Mouse (Mus musculus): ENCODE results near the gene Cst9.

DNA sequence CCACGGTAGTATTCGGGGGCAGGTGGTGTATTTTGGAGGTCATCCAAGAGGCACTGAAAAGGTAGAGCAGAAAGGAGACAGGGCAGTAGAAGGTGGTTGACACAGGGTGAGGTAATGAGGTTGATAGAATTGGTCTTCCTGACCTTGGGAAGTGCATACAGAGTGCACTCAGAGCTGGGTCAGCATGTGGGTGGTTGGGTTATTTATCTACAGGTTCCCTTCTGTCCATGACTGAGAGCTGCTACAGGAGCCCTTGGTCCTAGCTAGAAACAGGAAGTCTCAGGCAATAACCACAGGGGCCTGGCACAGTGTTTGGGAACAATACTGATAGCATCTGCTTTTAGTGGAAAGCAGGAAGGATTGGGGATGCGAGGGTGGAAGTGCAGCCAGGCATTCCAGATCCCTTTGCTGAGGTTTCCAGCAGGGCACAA is 33.4 kb upstream of the Cst9 start:
- TF ChIP-seq CTCF (IDR thresholded peaks at IDR 0.05; ENCODE audit: low read depth) (no peak), EP300 (optimal IDR thresholded peaks at IDR 0.05) (no peak)

Measured in stomach, postnatal 0 days (tissue).